Mouse (Mus musculus) right cerebral cortex, postnatal 36 days (tissue): ENCODE data around the gene Aldh16a1.
"Not testable (repeated sequence)": the region's sequence is repeated elsewhere in the genome, so short reads cannot be mapped to it uniquely, and the experiment has no call there.

ENCODE experiments used
- DNase-seq, 2 experiments: peaks; one replicate each; pipeline ENCODE4 v3.0.0; 2022; ENCODE audit warnings: low spot score in 2 of 2, mixed read lengths in 1 of 2

Gene Aldh16a1

GRCm38 (mm10) chr7:45117566-45117965, 36.8 kb downstream of the Aldh16a1 start:
- DNase-seq = no peak

- no peak for DNase-seq
These were observed 40.9 kb downstream of the Aldh16a1 start for GRCm38 (mm10) chr7:45113476-45113875.

- no peak for DNase-seq
These were observed 41.9 kb downstream of the Aldh16a1 start for GRCm38 (mm10) chr7:45112529-45112928.

GRCm38 (mm10) chr7:45111940-45112339, 42.4 kb downstream of the Aldh16a1 start:
- DNase-seq = no peak

GRCm38 (mm10) chr7:45110089-45110488, 44.3 kb downstream of the Aldh16a1 start:
- not testable (repeated sequence) for DNase-seq

GRCm38 (mm10) chr7:45107052-45107645, 47.2 kb downstream of the Aldh16a1 start:
- DNase-seq = no peak

GRCm38 (mm10) chr7:45106441-45106840, 47.9 kb downstream of the Aldh16a1 start:
- DNase-seq = no peak

- DNase-seq = no peak
These were observed 48.9 kb downstream of the Aldh16a1 start for GRCm38 (mm10) chr7:45105491-45105890.

- DNase-seq = no peak
These were observed 49.4 kb downstream of the Aldh16a1 start for GRCm38 (mm10) chr7:45104941-45105340.

- DNase-seq = peak in 1 of 2 experiments; percentile 48
These were observed 50.7 kb downstream of the Aldh16a1 start, which contains the start of gene Fcgrt for GRCm38 (mm10) chr7:45103652-45104180. Fcgrt (minus strand) TSS chr7:45103851.

- no peak for DNase-seq
These were observed 51.3 kb downstream of the Aldh16a1 start for GRCm38 (mm10) chr7:45102940-45103585.

GRCm38 (mm10) chr7:45102441-45102840, 51.9 kb downstream of the Aldh16a1 start:
- no peak for DNase-seq

GRCm38 (mm10) chr7:45100046-45100445, 54.3 kb downstream of the Aldh16a1 start:
- DNase-seq = no peak

- no peak for DNase-seq
These were observed 55.7 kb downstream of the Aldh16a1 start for GRCm38 (mm10) chr7:45098541-45099240.

GRCm38 (mm10) chr7:45097479-45097878, 56.9 kb downstream of the Aldh16a1 start:
- DNase-seq = no peak

GRCm38 (mm10) chr7:45095965-45096364, 58.4 kb downstream of the Aldh16a1 start:
- not testable (repeated sequence) for DNase-seq

- no peak for DNase-seq
These were observed 59.0 kb downstream of the Aldh16a1 start for GRCm38 (mm10) chr7:45095367-45095766.

GRCm38 (mm10) chr7:45094121-45094520, 60.3 kb downstream of the Aldh16a1 start:
- DNase-seq = no peak

GRCm38 (mm10) chr7:45093516-45093905, 60.9 kb downstream of the Aldh16a1 start:
- DNase-seq = no peak

GRCm38 (mm10) chr7:45092828-45093515, 61.4 kb downstream of the Aldh16a1 start:
- no peak for DNase-seq

- no peak for DNase-seq
These were observed 62.3 kb downstream of the Aldh16a1 start, which contains the start of gene Rcn3 for GRCm38 (mm10) chr7:45092048-45092447. Rcn3 (minus strand) TSS chr7:45092221.
